Mouse (Mus musculus): ENCODE measurements around the gene Hspd1.
A peak's percentile ranks its signal among the peaks of the same experiment; 100 is the strongest.
"Not testable (repeated sequence)": the region's sequence is repeated elsewhere in the genome, so short reads cannot be mapped to it uniquely, and the experiment has no call there.

The Hspd1 gene

DNA sequence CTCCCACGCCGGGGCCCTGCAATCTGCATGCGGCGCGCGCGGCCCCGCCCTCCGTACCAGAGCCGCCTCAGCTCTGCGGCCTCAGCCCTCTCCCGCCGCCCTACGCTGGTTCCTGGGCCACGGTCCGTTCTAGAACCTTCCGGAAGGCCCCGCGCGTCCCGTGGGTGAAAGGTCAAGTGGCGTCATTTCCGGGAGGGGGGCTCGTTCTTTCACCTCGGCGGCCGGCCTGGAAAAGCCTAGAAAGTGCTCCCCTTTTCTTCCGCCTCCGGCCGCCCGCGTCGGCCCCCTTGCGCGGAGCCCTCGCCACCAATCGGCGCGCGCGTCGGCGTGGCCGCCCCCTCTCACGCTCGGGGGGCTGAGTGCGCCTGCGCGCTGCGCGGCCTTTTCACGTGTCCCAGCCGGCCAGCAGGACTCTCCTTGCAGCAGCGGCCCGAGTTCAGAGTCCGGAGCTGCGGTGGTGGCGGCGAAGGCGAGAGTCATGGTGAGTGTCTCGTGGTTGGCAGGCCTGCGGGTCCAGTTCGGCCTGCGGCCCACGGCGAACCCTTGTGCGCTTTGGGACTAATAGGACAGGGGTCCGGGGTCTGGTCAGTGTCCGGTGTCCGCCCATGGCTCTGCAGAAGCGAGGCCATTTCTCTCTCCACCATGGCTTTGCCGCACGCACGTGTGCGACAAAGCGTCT is at the start of gene Hspd1, which contains the start of gene Hspe1:
TSS of gene Hspd1 (minus strand) at position 312 of the 679 bp plus-strand sequence.
TSS of gene Hspe1 (plus strand) at position 201 of the 679 bp plus-strand sequence.
- peak; percentile 98 for DNase-seq

GRCm38 (mm10) chr1:55135846-55136245 is 47.8 kb upstream of the Hspd1 start:
- DNase-seq = no peak

DNA sequence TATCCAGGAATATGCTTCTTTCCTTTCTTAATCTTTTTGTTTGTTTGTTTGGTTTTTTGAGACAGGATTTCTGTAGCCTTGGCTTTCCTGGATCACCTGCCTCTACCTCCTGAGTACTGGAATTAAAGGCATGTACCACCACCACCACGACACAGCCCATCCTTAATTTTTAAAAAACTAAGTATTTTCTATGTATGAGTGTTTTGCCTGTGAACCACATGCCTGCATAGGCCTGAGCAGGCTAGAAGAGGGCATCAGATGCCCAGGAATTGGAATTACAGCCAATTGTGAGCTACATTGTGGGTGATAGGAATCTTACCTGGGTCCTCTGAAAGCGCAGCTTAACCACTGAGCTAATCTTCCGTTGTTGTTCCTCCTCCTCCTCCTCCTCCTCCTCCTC is 46.3 kb upstream of the Hspd1 start:
- no peak for DNase-seq

DNA sequence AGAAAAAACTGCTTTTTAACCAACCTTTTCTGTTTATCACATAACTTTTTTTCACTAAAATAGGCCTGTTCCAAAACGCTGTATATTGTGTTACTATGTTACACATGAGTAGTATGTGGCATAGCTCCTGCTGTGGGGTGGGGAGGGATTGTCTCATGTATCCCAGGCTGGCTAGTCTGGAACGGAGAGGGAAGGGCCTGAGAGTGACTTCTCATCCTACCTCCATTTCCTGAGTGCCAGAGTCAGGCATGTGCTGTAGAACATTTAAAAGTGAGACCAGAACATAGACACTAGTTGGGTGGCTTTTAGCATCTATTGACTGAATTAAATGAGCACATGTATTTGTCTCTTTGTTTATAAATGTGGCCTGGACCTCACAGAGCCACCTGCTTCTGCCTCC is 45.1 kb upstream of the Hspd1 start:
- DNase-seq = no peak

DNA sequence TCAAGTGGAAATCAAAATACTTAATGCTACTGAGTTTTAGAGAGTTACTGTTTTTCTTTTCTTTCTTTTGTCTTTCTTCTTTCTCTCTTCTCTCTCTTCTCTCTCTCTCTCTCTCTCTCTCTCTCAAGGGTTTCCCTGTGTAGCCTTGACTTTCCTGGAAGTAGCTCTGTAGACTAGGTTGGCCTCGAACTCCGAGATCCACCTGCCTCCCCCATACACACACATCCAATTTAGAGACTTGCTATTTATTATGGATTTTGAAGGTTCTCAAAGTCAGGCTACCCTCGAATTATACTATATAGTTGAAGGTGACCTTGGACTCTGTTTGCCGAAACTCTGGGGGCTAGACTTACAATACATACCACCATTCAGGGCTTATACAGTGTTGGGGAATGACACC is 44.3 kb upstream of the Hspd1 start:
- DNase-seq = no peak

DNA sequence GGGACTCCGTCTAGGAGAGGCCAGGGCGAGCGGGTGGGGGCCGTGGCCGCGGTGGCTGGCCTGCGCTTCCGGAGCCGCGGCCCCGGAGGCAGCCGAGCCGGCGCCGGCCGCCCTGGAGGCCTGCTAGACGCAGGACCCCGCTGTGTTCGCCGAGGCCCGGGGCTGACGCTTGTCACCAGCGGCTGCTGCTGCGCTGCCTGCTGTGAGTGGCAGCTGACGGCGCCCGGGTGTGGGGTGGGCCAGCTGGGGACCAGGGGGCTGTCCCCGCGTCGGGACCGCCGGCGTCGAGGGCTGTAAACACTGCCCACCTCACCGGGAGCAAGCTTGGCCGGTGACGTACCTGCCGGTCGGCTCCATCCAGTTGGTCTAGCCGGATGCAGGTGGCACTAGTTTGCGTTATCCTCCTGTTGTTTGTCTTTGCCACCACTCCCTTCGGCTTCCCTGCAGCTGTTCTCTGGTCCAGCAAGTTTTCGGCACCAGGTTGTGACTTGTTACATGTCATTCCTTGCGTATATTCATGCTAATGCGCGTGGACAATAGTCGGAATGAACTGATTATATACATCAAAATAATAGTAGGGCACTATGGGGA is 43.5 kb upstream of the Hspd1 start:
- DNase-seq = no peak

- peak; percentile 90 for DNase-seq
These were observed 42.9 kb upstream of the Hspd1 start, which contains the start of gene Mob4 for GRCm38 (mm10) chr1:55130943-55131401. Mob4 (plus strand) TSS chr1:55131231.

DNA sequence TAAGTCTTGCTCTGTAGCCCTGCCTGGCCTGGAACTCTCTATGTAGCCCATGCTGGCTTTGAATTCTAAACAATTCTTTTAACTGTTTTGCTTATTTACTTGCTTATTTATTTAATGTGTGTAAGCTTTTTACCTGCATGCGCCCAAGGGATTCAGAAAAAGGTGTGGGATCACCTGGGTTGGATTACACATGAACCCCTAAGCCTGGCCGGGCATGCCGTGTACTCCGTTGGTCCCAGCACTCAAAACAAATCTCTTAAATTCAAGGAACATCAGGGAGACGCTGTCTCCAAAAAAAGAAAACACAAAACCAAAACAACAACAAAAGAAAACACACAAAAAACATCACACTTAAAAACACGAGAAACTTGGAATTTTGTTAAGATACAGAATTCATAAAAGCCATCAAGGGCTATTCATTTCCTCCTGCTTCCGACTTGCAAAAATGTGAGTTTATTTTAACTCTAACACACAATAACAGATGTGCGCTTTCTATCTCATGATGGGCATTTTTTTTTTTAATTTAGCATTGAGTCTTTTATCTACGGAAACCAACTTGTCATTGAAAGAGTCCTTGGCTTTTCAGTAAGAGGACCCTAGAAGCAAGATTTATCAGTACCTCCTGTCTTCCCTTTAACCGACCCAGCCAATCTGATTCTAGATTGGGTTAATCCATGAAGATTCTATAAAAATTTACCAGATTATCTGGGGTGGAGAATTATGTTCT is 42.3 kb upstream of the Hspd1 start:
- DNase-seq = peak; percentile 20

GRCm38 (mm10) chr1:55129716-55130115 is 41.7 kb upstream of the Hspd1 start:
- DNase-seq = no peak

- not testable (repeated sequence) for DNase-seq
These were observed 36.1 kb upstream of the Hspd1 start for GRCm38 (mm10) chr1:55124136-55124535.

- no peak for DNase-seq
These were observed 35.5 kb upstream of the Hspd1 start for GRCm38 (mm10) chr1:55123561-55123960.

GRCm38 (mm10) chr1:55123046-55123445 is 35.0 kb upstream of the Hspd1 start:
- DNase-seq = no peak

DNA sequence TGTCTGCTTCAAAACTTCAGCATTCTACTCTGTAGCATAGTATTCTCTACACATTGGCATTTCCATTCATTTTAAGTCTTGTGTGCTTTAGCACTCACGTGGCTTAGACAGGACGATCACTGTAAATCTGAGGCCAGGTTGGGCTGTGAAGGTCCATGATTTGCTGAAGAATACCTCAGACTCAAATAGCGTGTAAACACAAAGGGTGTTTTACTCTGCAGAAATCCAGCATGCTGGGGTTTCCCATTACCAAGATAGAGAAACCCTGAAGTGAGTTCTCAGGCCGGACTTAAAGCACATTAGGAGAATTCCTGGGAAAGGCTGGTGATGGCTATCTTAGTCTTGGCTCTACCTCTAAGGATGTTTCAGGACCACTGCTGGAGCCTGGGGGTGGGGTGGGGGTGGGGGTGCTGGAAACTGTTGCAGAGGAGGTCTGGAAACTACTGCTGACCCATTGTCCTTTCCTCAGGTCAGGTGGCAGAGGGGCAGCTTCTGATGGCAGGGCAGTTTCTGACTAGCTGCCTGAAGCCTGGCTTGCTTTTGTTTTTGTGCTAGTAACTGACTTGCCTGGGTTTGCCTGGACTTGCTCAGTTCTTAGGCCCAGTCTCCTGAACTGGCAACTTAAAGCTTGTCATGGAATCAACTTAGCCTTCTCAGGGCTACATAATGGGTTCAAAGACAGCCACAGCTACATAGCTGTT is 21.2 kb upstream of the Hspd1 start:
- DNase-seq = no peak

DNA sequence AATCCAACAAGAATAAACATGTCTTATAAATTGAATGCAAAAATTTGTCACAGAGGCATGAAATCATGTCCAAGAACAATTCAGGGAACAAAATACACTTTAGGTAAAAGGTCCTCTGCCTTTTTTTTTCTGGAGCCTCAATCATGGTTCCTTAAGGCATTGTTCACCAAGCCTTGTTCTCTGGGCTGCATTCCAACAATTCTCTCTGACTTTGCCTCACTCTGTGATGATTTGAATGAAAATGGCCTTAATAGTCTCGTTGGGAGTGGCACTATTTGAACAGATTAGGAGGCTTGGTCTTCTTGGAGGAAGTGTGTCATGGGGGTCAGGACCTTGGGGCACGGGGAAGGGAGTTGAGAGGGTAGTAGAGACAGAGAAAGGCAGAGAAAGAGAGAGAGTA is 20.4 kb upstream of the Hspd1 start:
- DNase-seq = no peak

GRCm38 (mm10) chr1:55107644-55108043 is 19.6 kb upstream of the Hspd1 start:
- DNase-seq = no peak

DNA sequence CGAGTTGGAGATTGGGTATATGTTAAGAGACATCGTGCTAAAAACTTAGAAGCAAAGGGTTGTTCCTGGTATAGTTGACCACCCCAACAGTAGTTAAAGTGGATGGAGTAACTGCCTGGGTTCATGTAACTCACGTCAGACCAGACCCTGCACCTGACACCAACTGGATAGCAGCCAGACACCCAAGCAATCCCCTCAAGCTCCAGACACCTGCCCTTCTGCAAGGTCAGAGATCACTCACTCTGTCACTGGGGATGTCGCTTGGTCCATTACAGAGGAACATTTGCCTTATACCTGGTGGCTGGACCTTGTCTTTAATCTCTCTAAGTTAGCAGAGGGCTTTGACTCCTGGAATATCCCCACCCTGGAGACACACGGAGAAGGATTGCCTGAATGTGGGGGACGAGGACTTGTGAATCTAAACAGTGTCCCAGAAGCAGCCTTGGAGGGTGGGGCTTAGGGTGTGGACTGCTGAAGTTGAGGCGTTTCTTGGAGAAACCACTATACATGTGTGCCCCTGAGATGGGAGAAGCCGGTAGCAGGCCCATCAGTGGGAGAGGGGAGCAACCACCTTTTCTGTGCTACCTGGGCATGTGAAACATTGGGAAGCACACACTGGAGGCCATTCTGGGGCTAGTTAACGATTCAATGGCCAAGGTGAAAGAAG is 19.0 kb upstream of the Hspd1 start:
- no peak for DNase-seq

DNA sequence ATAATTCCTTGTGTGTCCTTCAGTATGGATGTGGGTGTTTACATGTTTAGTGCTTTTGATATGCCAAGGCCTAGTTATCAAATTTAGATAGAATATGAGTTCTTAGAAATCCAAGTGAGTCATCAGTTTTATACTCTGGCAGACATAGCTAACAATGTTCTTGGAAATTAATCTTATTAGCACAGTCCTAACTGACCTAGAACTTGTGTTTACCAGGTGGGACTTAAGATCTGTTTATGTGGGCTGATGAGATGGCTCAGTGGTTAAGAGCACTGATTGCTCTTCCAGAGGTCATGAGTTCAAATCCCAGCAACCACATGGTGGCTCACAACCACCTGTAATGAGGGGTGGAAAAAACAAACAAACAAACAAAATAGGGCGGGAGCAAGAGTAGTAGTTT is 4.4 kb upstream of the Hspd1 start:
- DNase-seq = no peak

GRCm38 (mm10) chr1:55092056-55092455 is 4.0 kb upstream of the Hspd1 start:
- no peak for DNase-seq

- no peak for DNase-seq
These were observed 1.5 kb upstream of the Hspd1 start for GRCm38 (mm10) chr1:55089498-55090064.

DNA sequence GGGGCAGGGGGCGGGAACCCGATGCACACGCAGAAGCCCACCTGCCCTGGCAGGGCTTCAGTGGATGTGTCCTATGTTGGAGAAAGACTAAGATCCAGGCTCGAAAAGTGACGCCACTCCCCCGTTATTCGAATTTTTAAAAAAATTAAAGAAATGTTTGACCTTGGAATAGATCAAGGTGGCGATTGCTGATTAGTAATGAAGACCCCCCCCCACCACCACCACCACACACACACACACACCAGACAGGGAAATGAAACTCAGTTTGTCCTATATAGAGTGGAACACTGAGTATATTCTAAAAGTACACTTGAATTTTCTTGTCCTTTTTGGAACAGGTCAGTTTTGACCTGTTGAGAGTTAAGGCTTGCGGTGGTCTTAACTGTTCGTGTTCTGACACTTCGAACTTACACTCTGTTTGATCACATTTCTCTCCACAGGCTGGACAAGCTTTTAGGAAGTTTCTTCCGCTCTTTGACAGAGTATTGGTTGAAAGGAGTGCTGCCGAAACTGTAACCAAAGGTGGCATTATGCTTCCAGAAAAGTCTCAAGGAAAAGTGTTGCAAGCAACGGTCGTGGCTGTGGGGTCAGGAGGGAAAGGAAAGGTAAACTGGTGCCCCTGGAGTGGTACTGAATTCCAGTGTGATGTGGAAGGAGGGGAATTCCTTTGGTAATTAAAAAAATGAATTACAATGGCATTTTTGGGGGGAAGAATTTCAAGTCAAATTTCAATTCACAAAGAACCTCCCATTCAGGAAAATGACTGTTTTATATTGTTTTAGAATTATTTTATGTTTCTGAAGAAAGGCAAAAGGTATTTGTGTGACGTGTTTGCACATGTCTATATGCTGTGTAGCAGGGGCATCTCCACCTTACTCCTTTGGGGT is 811 bp upstream of the Hspd1 start:
- DNase-seq = no peak

DNA sequence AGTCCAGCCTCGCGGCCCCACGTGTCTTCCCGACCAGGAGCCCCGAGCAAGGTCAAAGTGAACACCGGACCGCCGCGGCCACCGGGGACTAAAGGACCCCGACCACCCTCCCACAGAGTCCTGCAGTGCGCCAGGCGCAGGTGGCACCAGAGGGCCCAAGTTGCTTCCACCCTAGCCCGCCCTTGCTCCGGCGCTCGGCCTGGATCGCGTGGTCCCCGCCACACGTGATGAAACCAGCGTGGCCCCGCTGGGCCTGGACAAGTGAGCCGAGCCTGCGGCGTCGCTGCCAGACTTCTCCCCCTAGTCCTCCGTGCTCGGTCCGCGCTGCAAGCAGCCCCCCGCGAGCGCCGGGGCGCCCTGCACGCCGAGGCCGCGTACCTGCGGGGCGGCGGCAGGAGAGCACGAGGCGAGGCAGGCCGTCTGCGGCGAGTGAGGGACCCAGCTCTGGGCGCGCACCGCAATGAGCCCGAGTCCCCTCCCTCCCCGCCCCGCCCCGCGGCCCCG is 590 bp downstream of the Hspd1 start:
- DNase-seq = peak; percentile 67

Measured in cerebellum, adult 8-10 months (tissue).